Mouse (Mus musculus) small intestine, adult 2 months (tissue): ENCODE measurements around the gene Bzw2.

Experiments
- CTCF ChIP-seq: fragments of 200-500 bp; IDR thresholded peaks from 2 replicates; pipeline ENCODE4 v1.5.1; 2012; ENCODE audit warnings: low read depth, mild to moderate bottlenecking, control low read depth, inconsistent platforms, low read length, moderate library complexity, mixed read lengths; ENCODE audit not compliant: insufficient replicate concordance, insufficient read length; ENCODE audit errors: extremely low read depth
- POLR2A ChIP-seq: fragments of 200-500 bp; IDR thresholded peaks from 2 replicates; pipeline ENCODE4 v1.6.1; 2012; ENCODE audit warnings: low read depth, mild to moderate bottlenecking, control low read depth, inconsistent platforms, low read length, moderate library complexity

- TF ChIP-seq POLR2A = no peak
- no peak for TF ChIP-seq CTCF
These were observed 24.3 kb downstream of the Bzw2 start for GRCm38 (mm10) chr12:36133547-36133946.
